Mouse (Mus musculus) brain, embryonic 14.5 days (tissue): Measurements from ENCODE around the gene Nr1d2. TPM values are rescaled to one million over a fixed set of nuclear protein-coding genes. Genes with fewer than 3 reads are reported as not detected.
"Not testable (repeated sequence)": the region's sequence is repeated elsewhere in the genome, so short reads cannot be mapped to it uniquely, and the experiment has no call there.

Experiments used
- DNase-seq: peaks from one replicate; pipeline ENCODE4 v3.0.0-alpha.2; 2011; ENCODE audit warnings: low read depth
- CTCF ChIP-seq: fragments of 200-500 bp; IDR thresholded peaks from 2 replicates; pipeline ENCODE4 v1.5.1; 2012; ENCODE audit warnings: inconsistent platforms, mild to moderate bottlenecking, moderate library complexity, borderline replicate concordance; ENCODE audit not compliant: insufficient read depth, insufficient read length; ENCODE audit errors: extremely low read depth
- POLR2A ChIP-seq: fragments of 200-500 bp; IDR thresholded peaks from 2 replicates; pipeline ENCODE4 v1.6.1; 2012; ENCODE audit warnings: mild to moderate bottlenecking, inconsistent platforms, borderline replicate concordance; ENCODE audit not compliant: poor library complexity, insufficient read depth, insufficient read length, severe bottlenecking; ENCODE audit errors: extremely low read depth
- polyA plus RNA-seq: library from polyadenylated mRNA; depleted of rRNA; stranded (reverse); fragments of >200 nt; gene quantifications from 2 replicates; pipeline ENCODE4 v1.2.3, GENCODE M21; 2012; rRNA removed

Gene Nr1d2
- polyA plus RNA-seq, 1 experiment = 5.0 TPM

- TF ChIP-seq POLR2A = no peak
- TF ChIP-seq CTCF = no peak
These were observed 21.8 kb downstream of the Nr1d2 start for GRCm38 (mm10) chr14:18217158-18217557.

GRCm38 (mm10) chr14:18216428-18216827 lies 22.5 kb downstream of the Nr1d2 start:
- DNase-seq = no peak
- TF ChIP-seq CTCF = no peak
- TF ChIP-seq POLR2A = no peak

More at GRCm38 (mm10) chr14:18217158-18217557, 21.8 kb downstream of the Nr1d2 start:
- DNase-seq = no peak

- peak; percentile 69 for DNase-seq
These were observed 28.1 kb downstream of the Nr1d2 start for GRCm38 (mm10) chr14:18210795-18211194.

GRCm38 (mm10) chr14:18204315-18204714 lies 34.6 kb downstream of the Nr1d2 start:
- DNase-seq = not testable (repeated sequence)

More at GRCm38 (mm10) chr14:18210795-18211194, 28.1 kb downstream of the Nr1d2 start:
- TF ChIP-seq CTCF (peak; percentile 56; the same call in 1 of the 2 replicates), POLR2A (no peak)

GRCm38 (mm10) chr14:18201413-18201812 lies 37.5 kb downstream of the Nr1d2 start:
- TF ChIP-seq POLR2A = no peak
- no peak for TF ChIP-seq CTCF
- no peak for DNase-seq

GRCm38 (mm10) chr14:18186883-18187417 lies 52.0 kb downstream of the Nr1d2 start:
- peak; percentile 61; the same call in 1 of the 2 replicates for TF ChIP-seq CTCF
- no peak for TF ChIP-seq POLR2A

GRCm38 (mm10) chr14:18177531-18177930 lies 61.4 kb downstream of the Nr1d2 start:
- not testable (repeated sequence) for DNase-seq

More at GRCm38 (mm10) chr14:18186883-18187417, 52.0 kb downstream of the Nr1d2 start:
- DNase-seq = peak; percentile 59

- DNase-seq = no peak
- TF ChIP-seq POLR2A = no peak
- no peak for TF ChIP-seq CTCF
These were observed 71.3 kb downstream of the Nr1d2 start for GRCm38 (mm10) chr14:18167597-18167996.

GRCm38 (mm10) chr14:18167041-18167440 lies 71.9 kb downstream of the Nr1d2 start:
- peak; percentile 24 for DNase-seq
- peak; percentile 48; the same call in 1 of the 2 replicates for TF ChIP-seq CTCF
- no peak for TF ChIP-seq POLR2A

Other genes starting within 250 kb of the Nr1d2 start
- 26.1 and 28.8 TPM in 2 replicates for gene Nkiras1, start 32.0 kb upstream of the Nr1d2 start, polyA plus RNA-seq
- 787 and 1,082 TPM in 2 replicates for gene Rpl15, start 32.3 kb upstream of the Nr1d2 start, polyA plus RNA-seq
- 135 and 149 TPM in 2 replicates for gene Ube2e1, start 92.7 kb upstream of the Nr1d2 start, polyA plus RNA-seq